Mouse (Mus musculus): Measurements from ENCODE around the gene Mt4. TPM values are rescaled to one million over a fixed set of nuclear protein-coding genes. Genes with fewer than 3 reads are reported as not detected.
"Not testable (repeated sequence)": the region's sequence is repeated elsewhere in the genome, so short reads cannot be mapped to it uniquely, and the experiment has no call there.

The Mt4 gene
- polyA plus RNA-seq, 1 experiment from 2014 or later: not detected

DNA sequence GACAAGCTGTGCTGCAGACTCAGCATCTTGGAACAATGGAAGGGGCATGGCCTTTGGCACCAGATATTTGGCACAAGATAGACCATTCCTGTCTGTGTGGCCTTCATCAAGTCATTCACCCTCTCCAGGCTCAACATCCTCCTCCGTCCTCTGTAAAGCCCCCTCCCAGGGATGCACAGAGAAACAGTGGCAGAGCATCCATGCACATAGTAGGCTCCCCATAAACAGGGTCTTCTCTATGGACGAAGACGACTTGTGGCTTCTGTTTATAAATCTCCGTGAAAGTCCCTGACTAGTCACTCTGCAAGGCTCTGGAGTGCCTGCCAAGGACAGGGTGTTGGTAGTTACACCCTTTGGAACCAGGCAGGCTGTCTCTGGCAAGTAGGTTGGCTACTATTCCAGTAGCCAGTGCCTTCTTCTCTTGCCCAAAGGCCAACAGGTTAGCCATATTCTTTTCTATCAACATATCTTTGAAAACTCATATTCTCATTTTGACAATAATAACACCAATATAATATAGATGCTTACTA is 3.3 kb downstream of the Mt4 start:
- Histone ChIP-seq H3K27me3 (no peaks in the 10 kb centered on the region), H3K36me3 (no peaks in the 10 kb centered on the region), H3K4me1 (peaks cover 4% of the 10 kb centered on the region; the same call in 1 of the 2 replicates), H3K4me2 (replicated peaks) (no peak overlapping the region), H3K4me3 (no peak overlapping the region), H3K9ac (no peak overlapping the region), H3K27ac (no peak overlapping the region), H3K9me3 (no peaks in the 10 kb centered on the region)
- ATAC-seq (ENCODE audit: low FRiP score, low read depth): no peak
- WGBS: 90% methylated on average over 4 of the region's 4 CpGs

- no peaks in the 10 kb centered on the region for H3K36me3 ChIP-seq
Measured at GRCm38 (mm10) chr8:94148236-94148635, 11.2 kb downstream of the Mt4 start.

GRCm38 (mm10) chr8:94150925-94151324 is 13.9 kb downstream of the Mt4 start:
- Histone ChIP-seq H3K4me2 (replicated peaks) (no peak overlapping the region), H3K9me3 (no peaks in the 10 kb centered on the region), H3K36me3 (no peaks in the 10 kb centered on the region), H3K9ac (no peak overlapping the region), H3K4me3 (no peak overlapping the region), H3K27ac (no peak overlapping the region), H3K27me3 (peaks cover 35% of the 10 kb centered on the region), H3K4me1 (peaks cover 29% of the 10 kb centered on the region)
- ATAC-seq (ENCODE audit: low FRiP score, low read depth): no peak
- 69% methylated on average over 5 of the region's 5 CpGs for WGBS

More at GRCm38 (mm10) chr8:94148236-94148635, 11.2 kb downstream of the Mt4 start:
- Histone ChIP-seq H3K27me3 (peaks cover 28% of the 10 kb centered on the region), H3K4me1 (peaks cover 12% of the 10 kb centered on the region), H3K4me2 (replicated peaks) (no peak overlapping the region), H3K9ac (no peak overlapping the region), H3K4me3 (no peak overlapping the region), H3K27ac (no peak overlapping the region), H3K9me3 (no peaks in the 10 kb centered on the region)
- WGBS: 47% methylated on average over 5 of the region's 5 CpGs
- ATAC-seq (ENCODE audit: low FRiP score, low read depth): no peak

GRCm38 (mm10) chr8:94152513-94153300 is 15.7 kb downstream of the Mt4 start, which contains the start of gene Mt3:
TSS of gene Mt3 (plus strand) at chr8:94152607.
- H3K4me2 ChIP-seq (replicated peaks): peak within 1 kb of the TSS; percentile 64

DNA sequence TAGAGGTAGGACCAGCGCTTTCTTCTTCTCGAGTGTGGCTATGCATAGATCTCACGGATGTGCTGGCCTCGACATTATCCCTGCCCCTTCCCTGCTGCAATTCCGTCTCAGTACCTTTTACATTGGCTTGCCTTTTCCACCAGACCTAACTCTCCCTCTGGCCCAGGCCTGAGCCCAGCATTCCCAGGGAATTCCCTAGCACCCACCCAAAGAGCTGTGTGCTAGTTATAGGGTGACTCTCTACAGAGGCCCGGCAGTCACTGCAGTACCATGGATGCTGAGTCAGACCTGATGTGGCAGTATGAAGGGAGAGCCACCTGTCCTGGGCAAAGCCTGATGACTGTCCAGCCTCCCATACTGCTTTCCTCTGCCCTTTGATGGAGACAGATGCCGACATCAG is 16.5 kb downstream of the Mt4 start:
- H3K27ac ChIP-seq: no peak overlapping the region
- peak overlapping the region; percentile 64; the same call in 1 of the 2 replicates for H3K4me2 ChIP-seq (replicated peaks)
- H3K9me3 ChIP-seq: no peaks in the 10 kb centered on the region
- H3K27me3 ChIP-seq: peaks cover 35% of the 10 kb centered on the region
- no peak overlapping the region for H3K9ac ChIP-seq
- no peaks in the 10 kb centered on the region for H3K36me3 ChIP-seq
- H3K4me1 ChIP-seq: peaks cover 34% of the 10 kb centered on the region
- WGBS: 24% methylated on average over 7 of the region's 7 CpGs
- ATAC-seq (ENCODE audit: low FRiP score, low read depth): no peak
- no peak overlapping the region for H3K4me3 ChIP-seq

More at GRCm38 (mm10) chr8:94152513-94153300, 15.7 kb downstream of the Mt4 start, which contains the start of gene Mt3:
- Histone ChIP-seq H3K27ac (no peak within 1 kb of the TSS), H3K9me3 (no peaks in the 10 kb centered on the region), H3K36me3 (no peaks in the 10 kb centered on the region), H3K4me3 (peak within 1 kb of the TSS; percentile 31), H3K9ac (no peak within 1 kb of the TSS), H3K27me3 (peaks cover 35% of the 10 kb centered on the region), H3K4me1 (peaks cover 34% of the 10 kb centered on the region)
- WGBS: 2% methylated on average over 28 of the region's 29 CpGs
- peak; percentile 78 for ATAC-seq (ENCODE audit: low FRiP score, low read depth)

GRCm38 (mm10) chr8:94154537-94154936 is 17.5 kb downstream of the Mt4 start:
- ATAC-seq (ENCODE audit: low FRiP score, low read depth): no peak
- Histone ChIP-seq H3K4me3 (no peak overlapping the region), H3K27me3 (peaks cover 35% of the 10 kb centered on the region), H3K9ac (no peak overlapping the region), H3K36me3 (no peaks in the 10 kb centered on the region), H3K27ac (no peak overlapping the region), H3K9me3 (no peaks in the 10 kb centered on the region), H3K4me2 (replicated peaks) (no peak overlapping the region), H3K4me1 (peaks cover 34% of the 10 kb centered on the region)
- WGBS: 48% methylated on average over 6 of the region's 6 CpGs

- Histone ChIP-seq H3K9me3 (no peaks in the 10 kb centered on the region), H3K27ac (no peak overlapping the region), H3K4me1 (peaks cover 34% of the 10 kb centered on the region), H3K4me2 (replicated peaks) (no peak overlapping the region), H3K9ac (no peak overlapping the region), H3K4me3 (no peak overlapping the region), H3K27me3 (peaks cover 28% of the 10 kb centered on the region), H3K36me3 (no peaks in the 10 kb centered on the region)
- 67% methylated on average over 4 of the region's 4 CpGs for WGBS
- ATAC-seq (ENCODE audit: low FRiP score, low read depth): no peak
Measured at GRCm38 (mm10) chr8:94156092-94156491, 19.1 kb downstream of the Mt4 start.

DNA sequence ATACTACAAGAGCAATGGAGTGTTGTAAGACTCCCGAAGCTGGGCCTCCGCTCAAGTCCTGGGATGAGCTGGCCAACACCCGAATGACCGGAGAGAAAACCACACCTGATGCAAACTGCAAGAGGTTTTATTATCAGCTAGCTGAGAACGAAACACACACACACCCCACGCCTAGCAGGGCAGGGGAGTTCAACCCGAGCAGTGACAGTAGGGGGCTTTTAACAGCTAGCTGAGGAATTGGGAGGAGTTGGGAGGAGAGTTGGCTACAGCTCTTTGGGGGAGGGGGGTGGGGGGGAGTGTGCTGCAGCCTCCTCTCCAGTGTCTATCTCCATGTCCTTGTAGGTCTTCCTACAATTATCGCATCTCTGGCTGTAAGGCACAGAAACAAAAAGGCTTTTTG is 28.8 kb downstream of the Mt4 start:
- 63% methylated on average over 8 of the region's 8 CpGs for WGBS
- not testable (repeated sequence) for H3K36me3 ChIP-seq
- peaks cover 28% of the 10 kb centered on the region for H3K27me3 ChIP-seq

DNA sequence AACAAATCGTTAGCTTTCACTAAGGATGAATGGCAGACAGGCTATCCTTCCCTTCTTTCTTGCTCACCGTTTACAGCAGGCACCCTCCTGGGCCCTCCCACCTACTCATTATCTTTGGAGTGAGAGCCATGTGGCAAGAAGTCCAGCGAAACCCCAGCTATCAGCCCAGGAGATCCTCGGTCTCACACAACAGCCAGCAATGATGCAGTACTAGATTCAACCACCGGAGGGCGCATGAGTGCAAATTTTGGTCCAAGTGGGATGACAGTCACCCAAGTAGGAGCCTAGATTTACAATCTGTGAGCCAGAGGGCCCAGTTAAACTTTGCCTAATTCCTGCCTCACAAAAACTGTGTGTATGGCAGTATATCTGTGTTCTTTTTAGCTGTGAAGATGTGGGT is 30.2 kb downstream of the Mt4 start:
- Histone ChIP-seq H3K36me3 (no peaks in the 10 kb centered on the region), H3K27ac (no peak overlapping the region), H3K4me2 (replicated peaks) (peak overlapping the region; percentile 33; the same call in 1 of the 2 replicates), H3K4me1 (peaks cover 12% of the 10 kb centered on the region), H3K9me3 (no peaks in the 10 kb centered on the region), H3K9ac (no peak overlapping the region), H3K4me3 (no peak overlapping the region), H3K27me3 (peaks cover 42% of the 10 kb centered on the region)
- 5% methylated on average over 6 of the region's 6 CpGs for WGBS
- peak; percentile 75; the same call in 1 of the 2 replicates for ATAC-seq (ENCODE audit: low FRiP score, low read depth)

More for the DNA sequence above, 28.8 kb downstream of the Mt4 start:
- not testable (repeated sequence) for H3K4me1 ChIP-seq; ATAC-seq (ENCODE audit: low FRiP score, low read depth); H3K4me3 ChIP-seq; H3K9ac ChIP-seq; H3K9me3 ChIP-seq; H3K4me2 ChIP-seq (replicated peaks); H3K27ac ChIP-seq

DNA sequence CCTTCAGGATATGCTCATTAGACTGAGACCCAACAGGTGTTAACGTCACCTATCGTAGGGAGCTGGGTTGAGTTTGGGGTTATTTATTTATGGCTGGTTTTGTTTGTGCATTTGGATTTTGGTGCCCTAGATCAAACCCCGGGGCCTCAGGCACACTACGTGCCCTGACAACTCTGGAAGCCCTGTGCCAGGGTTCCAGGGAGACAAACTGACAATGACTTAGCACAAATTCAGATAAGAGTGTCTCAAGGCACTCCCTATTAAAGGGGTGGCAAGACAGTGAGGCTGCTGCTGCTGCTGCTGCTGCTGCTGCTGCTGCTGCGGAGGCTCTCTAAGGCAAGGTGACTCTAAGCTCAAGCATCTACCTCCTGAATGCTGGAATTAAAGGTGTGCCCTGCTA is 32.5 kb downstream of the Mt4 start:
- no peaks in the 10 kb centered on the region for H3K9me3 ChIP-seq
- no peak for ATAC-seq (ENCODE audit: low FRiP score, low read depth)
- peaks cover 25% of the 10 kb centered on the region for H3K4me1 ChIP-seq
- H3K27ac ChIP-seq: no peak overlapping the region
- WGBS: 77% methylated on average over 5 of the region's 5 CpGs
- no peak overlapping the region for H3K9ac ChIP-seq
- H3K27me3 ChIP-seq: peaks cover 65% of the 10 kb centered on the region
- H3K36me3 ChIP-seq: no peaks in the 10 kb centered on the region
- H3K4me3 ChIP-seq: no peak overlapping the region
- H3K4me2 ChIP-seq (replicated peaks): no peak overlapping the region

DNA sequence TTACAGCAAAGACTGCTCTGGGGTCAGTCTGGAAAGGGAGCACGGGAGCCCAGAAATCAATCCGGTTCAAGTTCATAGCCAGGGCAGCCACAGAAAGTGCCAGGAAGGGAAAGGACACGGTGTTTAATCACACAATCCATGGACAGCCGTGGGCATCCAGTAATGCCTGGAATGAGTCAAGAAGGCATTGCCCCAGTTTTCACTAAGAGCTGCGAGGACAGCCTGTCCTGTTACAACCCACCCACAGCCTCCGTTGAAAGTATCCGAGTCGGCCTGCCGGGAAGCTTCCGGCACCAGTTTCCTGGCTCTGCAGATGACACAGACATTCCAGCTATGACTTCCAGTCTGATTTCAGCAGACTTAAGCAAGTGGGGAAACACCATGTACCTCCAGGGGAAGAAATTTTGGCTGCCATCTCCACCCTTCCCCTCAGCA is 34.3 kb downstream of the Mt4 start:
- no peak overlapping the region for H3K27ac ChIP-seq
- peaks cover 25% of the 10 kb centered on the region for H3K4me1 ChIP-seq
- 37% methylated on average over 10 of the region's 10 CpGs for WGBS
- no peaks in the 10 kb centered on the region for H3K9me3 ChIP-seq
- H3K9ac ChIP-seq: no peak overlapping the region
- peak overlapping the region; percentile 86 for H3K4me2 ChIP-seq (replicated peaks)
- H3K4me3 ChIP-seq: peak overlapping the region; percentile 50; the same call in 1 of the 2 replicates
- no peak for ATAC-seq (ENCODE audit: low FRiP score, low read depth)
- peaks cover 83% of the 10 kb centered on the region for H3K27me3 ChIP-seq
- H3K36me3 ChIP-seq: no peaks in the 10 kb centered on the region

DNA sequence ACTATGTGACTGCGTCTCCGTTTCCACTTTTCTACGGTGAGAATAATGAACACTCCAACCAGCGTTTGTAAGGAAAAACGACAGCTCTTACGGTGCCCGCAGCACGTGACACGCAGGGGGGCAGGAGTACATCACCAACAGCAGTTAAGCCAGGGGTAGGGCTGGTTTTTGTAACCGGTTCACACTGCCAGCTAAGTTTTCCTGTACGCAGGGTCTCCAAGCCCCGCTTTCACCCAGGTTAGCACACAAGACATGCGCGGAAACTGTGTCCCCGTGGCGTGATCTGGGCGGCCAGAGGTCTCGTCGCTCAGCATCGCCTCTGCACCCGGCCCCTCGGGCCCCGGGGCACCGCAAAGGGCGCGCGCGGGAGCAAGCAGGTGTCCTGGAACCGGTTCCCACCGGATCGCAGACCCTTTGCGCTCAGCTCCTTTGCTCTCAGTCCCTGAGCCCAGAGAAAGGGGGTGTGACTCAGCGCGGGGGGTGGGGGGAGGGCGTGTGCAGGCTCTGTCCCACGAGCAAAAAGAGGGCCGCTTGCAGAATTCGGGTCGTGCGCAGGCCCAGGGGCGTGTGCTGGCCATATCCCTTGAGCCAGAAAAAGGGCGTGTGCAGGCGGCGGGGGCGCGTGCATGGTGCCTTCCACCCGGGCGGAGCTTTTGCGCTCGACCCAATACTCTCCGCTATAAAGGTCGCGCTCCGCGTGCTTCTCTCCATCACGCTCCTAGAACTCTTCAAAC is 35.2 kb downstream of the Mt4 start, which contains the start of gene Mt2:
Mt2 (plus strand) TSS at position 590 of the 734 bp plus-strand sequence.
- ATAC-seq (ENCODE audit: low FRiP score, low read depth): peak; percentile 55
- Histone ChIP-seq H3K27me3 (peaks cover 92% of the 10 kb centered on the region), H3K27ac (no peak within 1 kb of the TSS), H3K4me3 (peak within 1 kb of the TSS; percentile 50), H3K36me3 (no peaks in the 10 kb centered on the region), H3K9ac (peak within 1 kb of the TSS; percentile 67), H3K4me2 (replicated peaks) (peak within 1 kb of the TSS; percentile 86), H3K9me3 (no peaks in the 10 kb centered on the region), H3K4me1 (peaks cover 25% of the 10 kb centered on the region)
- under 1% methylated on average over 56 of the region's 56 CpGs for WGBS
